Mouse (Mus musculus) liver, postnatal 0 days (tissue): ENCODE measurements around the gene Clpx. TPM values are rescaled to one million over a fixed set of nuclear protein-coding genes. Genes with fewer than 3 reads are reported as not detected.
"Not testable (repeated sequence)": the region's sequence is repeated elsewhere in the genome, so short reads cannot be mapped to it uniquely, and the experiment has no call there.

Source experiments
- ATAC-seq: fragments of 200-750 bp; cut with Nextera tagmentation; 2 replicates; pipeline ENCODE4 v1.8.0; 2017; ENCODE audit warnings: mild to moderate bottlenecking, moderate library complexity
- DNase-seq: peaks from one replicate; pipeline ENCODE4 v3.0.0-alpha.2; 2016
- H3K27ac ChIP-seq: fragments of 300-500 bp; sonication (generic); 2 replicates; pipeline ENCODE4 v1.5.1; 2014; ENCODE audit warnings: antibody characterized with exemption, moderate library complexity, mild to moderate bottlenecking, low read depth
- H3K27me3 ChIP-seq: fragments of 300-500 bp; sonication (generic); 2 replicates; pipeline ENCODE4 v1.6.1; 2014; ENCODE audit warnings: low read length, control low read depth, mixed read lengths; ENCODE audit not compliant: insufficient read depth
- H3K36me3 ChIP-seq: fragments of 300-500 bp; sonication (generic); replicated peaks from 2 replicates; pipeline ENCODE4 v1.6.1; 2014; ENCODE audit warnings: mild to moderate bottlenecking, control low read depth, low read length, moderate library complexity, mixed read lengths; ENCODE audit not compliant: insufficient read depth
- H3K4me1 ChIP-seq: fragments of 300-500 bp; sonication (generic); 2 replicates; pipeline ENCODE4 v1.6.1; 2014; ENCODE audit warnings: antibody characterized with exemption, mild to moderate bottlenecking, control low read depth; ENCODE audit not compliant: insufficient read depth
- H3K4me2 ChIP-seq: fragments of 300-500 bp; sonication (generic); 2 replicates; pipeline ENCODE4 v1.6.1; 2014; ENCODE audit warnings: low read depth, mild to moderate bottlenecking, low read length, moderate library complexity, mixed read lengths
- H3K4me3 ChIP-seq: fragments of 300-500 bp; sonication (generic); 2 replicates; pipeline ENCODE4 v1.5.1; 2014; ENCODE audit warnings: low read depth, low read length
- H3K9ac ChIP-seq: fragments of 300-500 bp; sonication (generic); replicated peaks from 2 replicates; pipeline ENCODE4 v1.6.1; 2014; ENCODE audit warnings: mild to moderate bottlenecking, moderate library complexity
- H3K9me3 ChIP-seq: fragments of 300-500 bp; sonication (generic); 2 replicates; pipeline ENCODE4 v1.6.1; 2016; ENCODE audit warnings: mild to moderate bottlenecking, control low read depth, low read length, mixed read lengths
- CTCF ChIP-seq: sonication (generic); IDR thresholded peaks from 2 replicates; pipeline ENCODE4 v1.5.1; 2016; ENCODE audit warnings: antibody characterized with exemption, low read depth
- EP300 ChIP-seq: IDR thresholded peaks from 2 replicates; pipeline ENCODE4 v1.6.1; 2016; ENCODE audit warnings: antibody characterized with exemption, low read depth, mild to moderate bottlenecking
- WGBS: fragments of 180-500 bp; shearing (Covaris S2); extraction: QIAGEN DNeasy Blood & Tissue Kit; methylation state at CpG from one replicate; pipeline ENCODE4 v1.1.7; 2014; ENCODE audit not compliant: insufficient replicate concordance; 5-methylcytosine and 5-hydroxymethylcytosine counted together
- polyA plus RNA-seq: library from polyadenylated mRNA; unstranded; fragments of >200 nt; fragmentation: Nextera tagmentation; extraction: Ambion mirVana; gene quantifications from 2 replicates; pipeline ENCODE4 v1.2.1, GENCODE M21; 2015

Clpx gene
- polyA plus RNA-seq, 1 experiment from 2014 or later: 109 TPM

DNA sequence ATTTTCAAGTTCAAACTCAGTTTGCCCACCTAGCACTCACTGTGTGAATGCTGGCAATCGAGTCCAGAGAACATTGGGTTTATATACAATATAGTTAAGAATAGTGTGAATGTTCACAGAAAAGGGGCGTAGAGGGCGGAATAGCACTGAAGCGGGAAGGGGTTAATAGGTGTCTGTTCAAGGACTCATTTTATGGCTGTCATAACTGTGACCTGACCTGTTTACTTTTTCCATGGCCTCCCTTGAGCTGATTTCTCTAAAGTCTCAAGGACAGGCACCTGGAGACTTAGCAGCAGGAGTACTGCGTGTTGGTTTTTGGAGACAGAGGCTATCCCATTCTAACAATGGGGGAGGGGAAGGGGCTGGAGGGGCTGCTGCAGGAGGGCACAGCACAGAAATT lies 39.9 kb downstream of the Clpx start:
- TF ChIP-seq CTCF: no peak
- no peak for TF ChIP-seq EP300

DNA sequence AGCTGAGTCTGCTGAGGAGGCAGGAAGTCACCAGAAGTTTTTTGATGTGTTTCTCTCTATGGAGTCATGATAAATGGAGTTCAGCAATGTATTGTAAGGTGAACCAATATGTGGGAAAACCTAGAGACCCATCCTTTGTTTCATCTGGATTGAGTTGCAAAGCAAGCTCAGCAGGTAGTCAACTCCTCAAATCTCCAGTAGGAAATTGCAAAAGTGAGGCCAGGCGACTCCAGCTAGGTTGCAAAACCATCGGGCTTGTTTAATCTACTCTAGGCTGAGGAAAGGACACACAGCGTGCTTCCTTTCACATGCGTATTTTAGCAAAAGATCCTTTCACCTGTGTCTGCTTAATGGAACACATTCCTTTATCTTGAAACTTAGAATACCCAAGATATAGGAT lies 45.1 kb downstream of the Clpx start:
- WGBS: 74% methylated on average over 4 of the region's 4 CpGs
- Histone ChIP-seq H3K9me3 (peaks cover 4% of the 10 kb centered on the region; the same call in 1 of the 2 replicates), H3K9ac (no peak overlapping the region), H3K4me2 (no peak overlapping the region), H3K4me1 (no peaks in the 10 kb centered on the region), H3K27ac (no peak overlapping the region), H3K36me3 (no peaks in the 10 kb centered on the region), H3K27me3 (no peaks in the 10 kb centered on the region), H3K4me3 (no peak overlapping the region)
- ATAC-seq: no peak
- no peak for DNase-seq
- TF ChIP-seq EP300 (no peak), CTCF (no peak)

More for the DNA sequence above, 39.9 kb downstream of the Clpx start:
- DNase-seq: no peak
- Histone ChIP-seq H3K4me2 (no peak overlapping the region), H3K36me3 (peaks cover 26% of the 10 kb centered on the region), H3K9me3 (no peaks in the 10 kb centered on the region), H3K27me3 (no peaks in the 10 kb centered on the region), H3K9ac (no peak overlapping the region), H3K4me1 (no peaks in the 10 kb centered on the region), H3K27ac (no peak overlapping the region), H3K4me3 (no peak overlapping the region)
- no peak for ATAC-seq
- 89% methylated on average over 5 of the region's 5 CpGs for WGBS

DNA sequence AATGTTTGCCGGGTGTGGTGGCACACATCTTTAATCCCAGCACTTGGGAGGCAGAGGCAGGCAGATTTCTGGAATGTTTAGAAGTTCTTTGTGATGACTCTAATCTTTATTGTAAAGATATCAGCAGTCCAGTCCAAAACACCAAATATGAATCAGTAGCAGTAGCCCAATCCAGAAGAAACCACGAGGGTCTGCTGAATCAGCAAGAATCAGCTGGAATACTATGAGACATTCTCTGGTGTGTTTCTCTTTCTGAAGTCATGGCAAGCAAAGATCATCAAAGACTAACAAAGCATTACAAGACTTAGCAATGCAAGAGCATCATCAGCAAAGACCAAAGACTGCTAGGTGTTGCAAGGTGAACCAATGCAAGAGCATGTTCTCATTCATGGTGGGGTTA lies 46.4 kb downstream of the Clpx start:
- ATAC-seq (no peak), DNase-seq (no peak)
- Histone ChIP-seq H3K36me3 (no peaks in the 10 kb centered on the region), H3K27me3 (no peaks in the 10 kb centered on the region), H3K4me1 (no peaks in the 10 kb centered on the region), H3K4me3 (no peak overlapping the region), H3K9ac (no peak overlapping the region), H3K4me2 (no peak overlapping the region), H3K27ac (no peak overlapping the region), H3K9me3 (peaks cover 4% of the 10 kb centered on the region; the same call in 1 of the 2 replicates)
- 84% methylated on average over 2 of the region's 2 CpGs for WGBS
- TF ChIP-seq CTCF (no peak), EP300 (no peak)

DNA sequence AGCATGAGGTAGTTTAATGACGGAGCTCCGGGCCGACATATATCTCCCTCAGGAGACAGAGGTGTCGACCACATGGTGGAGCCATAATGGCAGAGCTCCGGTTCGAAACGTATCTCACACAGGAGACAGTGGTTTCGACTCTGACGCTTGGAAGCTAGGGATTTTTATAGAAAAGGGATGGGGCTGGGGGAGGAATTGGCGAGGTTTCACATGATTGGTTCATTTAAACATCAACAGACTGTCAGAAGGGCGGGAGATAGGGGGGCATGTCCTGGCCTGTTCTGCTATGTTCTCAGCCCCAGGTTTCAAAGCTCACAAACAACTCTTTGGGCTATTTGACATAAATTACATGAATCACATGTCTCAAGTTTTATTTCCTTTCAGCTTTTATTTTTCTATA lies 51.4 kb downstream of the Clpx start:
- peak overlapping the region; percentile 98 for H3K27ac ChIP-seq
- 72% methylated on average over 11 of the region's 11 CpGs for WGBS
- not testable (repeated sequence) for H3K27me3 ChIP-seq, H3K36me3 ChIP-seq, H3K9me3 ChIP-seq, ATAC-seq, DNase-seq
- peak overlapping the region; percentile 91 for H3K4me3 ChIP-seq
- H3K4me2 ChIP-seq: peak overlapping the region; percentile 83
- peak overlapping the region; percentile 92; the same call in 1 of the 2 replicates for H3K9ac ChIP-seq
- peaks cover 20% of the 10 kb centered on the region for H3K4me1 ChIP-seq

DNA sequence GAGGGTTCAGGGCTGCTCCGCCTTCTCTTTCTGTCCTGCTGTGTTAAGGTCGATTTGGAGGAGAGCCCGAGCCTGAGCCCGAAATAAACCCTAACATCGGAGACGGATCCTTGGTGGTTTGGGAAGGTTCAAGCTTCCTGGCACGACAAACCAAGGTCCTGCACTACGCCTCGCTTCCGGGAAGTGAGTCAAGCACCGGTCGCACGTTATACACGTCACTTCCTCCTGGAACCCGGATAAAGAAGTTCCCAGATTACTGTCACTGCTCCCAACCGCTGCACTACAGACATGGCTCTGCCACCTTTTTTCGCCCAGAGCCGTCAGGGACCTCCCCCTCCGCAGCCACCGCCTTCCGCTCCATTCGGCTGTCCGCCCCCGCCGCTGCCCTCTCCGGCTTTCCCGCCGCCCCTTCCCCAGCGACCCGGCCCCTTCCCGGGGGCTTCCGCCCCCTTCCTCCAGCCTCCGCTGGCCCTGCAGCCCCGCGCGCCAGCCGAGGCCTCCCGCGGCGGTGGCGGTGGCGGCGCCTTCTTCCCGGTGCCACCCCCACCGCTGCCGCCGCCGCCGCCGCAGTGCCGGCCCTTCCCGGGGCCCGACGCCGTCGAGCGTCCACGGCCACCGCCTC lies 51.9 kb downstream of the Clpx start, which contains the start of gene Pdcd7:
Gene Pdcd7 (plus strand): TSS at position 251 of the 622 bp plus-strand sequence.
- H3K27ac ChIP-seq: peak within 1 kb of the TSS; percentile 98
- TF ChIP-seq CTCF (no peak), EP300 (peak; percentile 62; the same call in 1 of the 2 replicates)
- no peaks in the 10 kb centered on the region for H3K9me3 ChIP-seq
- peak within 1 kb of the TSS; percentile 92 for H3K9ac ChIP-seq
- H3K4me3 ChIP-seq: peak within 1 kb of the TSS; percentile 91
- DNase-seq: peak; percentile 94
- H3K27me3 ChIP-seq: no peaks in the 10 kb centered on the region
- H3K36me3 ChIP-seq: no peaks in the 10 kb centered on the region
- H3K4me1 ChIP-seq: peaks cover 20% of the 10 kb centered on the region
- ATAC-seq: peak; percentile 91
- under 1% methylated on average over 56 of the region's 59 CpGs for WGBS
- peak within 1 kb of the TSS; percentile 83 for H3K4me2 ChIP-seq

DNA sequence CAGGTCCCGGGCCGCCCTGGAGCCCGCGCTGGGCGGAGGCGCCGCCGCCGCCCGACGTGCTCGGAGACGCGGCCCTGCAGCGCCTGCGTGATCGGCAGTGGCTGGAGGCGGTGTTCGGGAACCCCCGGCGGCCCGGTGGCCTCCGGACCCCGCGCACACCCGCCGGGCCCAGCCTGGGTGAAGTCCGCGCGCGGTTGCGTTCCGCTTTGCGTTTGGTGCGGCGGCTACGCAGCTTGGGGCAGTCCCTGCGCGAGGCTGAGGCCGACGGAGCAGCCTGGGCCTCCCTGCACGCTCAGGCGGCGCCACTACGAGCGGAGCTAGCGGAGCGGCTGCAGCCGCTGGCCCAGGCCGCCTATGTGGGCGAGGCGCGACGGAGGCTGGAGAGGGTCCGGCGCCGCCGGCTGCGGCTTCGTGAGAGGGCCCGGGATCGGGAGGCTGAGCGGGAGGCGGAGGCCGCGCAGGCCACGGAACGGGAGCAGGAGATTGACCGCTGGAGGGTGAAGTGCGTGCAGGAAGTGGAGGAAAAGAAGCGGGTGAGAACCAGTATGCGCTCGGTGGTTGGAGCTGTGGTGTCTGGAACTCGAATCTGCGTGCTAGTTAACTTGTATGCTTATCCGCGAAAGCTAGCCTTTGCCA lies 52.5 kb downstream of the Clpx start:
- ATAC-seq (peak; percentile 81), DNase-seq (peak; percentile 69)
- Histone ChIP-seq H3K4me1 (peaks cover 20% of the 10 kb centered on the region), H3K4me3 (peak overlapping the region; percentile 91), H3K4me2 (peak overlapping the region; percentile 83), H3K27ac (peak overlapping the region; percentile 98), H3K9ac (peak overlapping the region; percentile 92), H3K36me3 (no peaks in the 10 kb centered on the region), H3K9me3 (no peaks in the 10 kb centered on the region), H3K27me3 (no peaks in the 10 kb centered on the region)
- TF ChIP-seq EP300 (no peak), CTCF (0 out of 2 replicates have a peak, but pooled peaks have one; percentile 3)
- WGBS: under 1% methylated on average over 62 of the region's 77 CpGs
